Mouse (Mus musculus): Measurements from ENCODE around the gene Ccnl1. TPM values are rescaled to one million over a fixed set of nuclear protein-coding genes. Genes with fewer than 3 reads are reported as not detected.

Gene Ccnl1
- 86.0 and 114 TPM in 2 replicates for polyA plus RNA-seq (2012; rRNA removed)

DNA sequence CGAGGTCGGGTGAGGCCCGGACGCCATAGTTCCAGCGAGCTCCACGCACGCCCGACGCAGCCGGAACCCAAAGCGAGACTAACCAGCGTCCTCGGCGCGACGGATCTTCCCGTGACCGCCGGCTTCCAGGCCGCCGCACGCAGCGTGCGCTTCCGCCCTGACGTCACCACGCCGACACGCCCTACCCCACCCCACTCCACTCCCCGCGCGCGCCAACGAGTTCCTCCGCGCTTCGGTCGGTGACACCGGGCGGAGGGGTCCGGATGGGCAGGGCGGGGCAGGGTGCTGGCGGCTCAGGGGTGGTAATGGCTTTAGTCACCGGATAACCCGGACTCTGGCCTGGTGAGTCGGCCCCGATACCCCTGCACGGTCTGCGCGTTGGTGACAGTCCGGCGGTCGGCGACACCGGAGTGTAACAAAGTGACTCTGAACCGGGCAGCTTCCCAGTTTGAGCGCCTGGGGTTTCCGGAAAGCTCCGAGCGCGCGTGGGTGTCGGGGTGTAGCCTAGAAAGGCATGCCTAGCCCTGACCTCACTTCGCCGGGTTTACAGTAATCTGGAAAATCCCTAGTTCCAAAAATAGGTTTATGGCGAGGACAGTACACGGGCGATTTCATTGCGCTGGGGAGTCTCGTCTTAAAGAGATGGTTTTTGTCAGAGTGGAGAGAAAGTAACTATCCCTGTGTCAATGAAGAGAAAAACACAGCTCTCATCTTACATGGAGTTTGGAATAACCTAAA is at the start of gene Ccnl1:
Gene Ccnl1 (minus strand): TSS at position 148 of the 738 bp plus-strand sequence.
- peak; percentile 99 for DNase-seq (ENCODE audit: low spot score)

DNA sequence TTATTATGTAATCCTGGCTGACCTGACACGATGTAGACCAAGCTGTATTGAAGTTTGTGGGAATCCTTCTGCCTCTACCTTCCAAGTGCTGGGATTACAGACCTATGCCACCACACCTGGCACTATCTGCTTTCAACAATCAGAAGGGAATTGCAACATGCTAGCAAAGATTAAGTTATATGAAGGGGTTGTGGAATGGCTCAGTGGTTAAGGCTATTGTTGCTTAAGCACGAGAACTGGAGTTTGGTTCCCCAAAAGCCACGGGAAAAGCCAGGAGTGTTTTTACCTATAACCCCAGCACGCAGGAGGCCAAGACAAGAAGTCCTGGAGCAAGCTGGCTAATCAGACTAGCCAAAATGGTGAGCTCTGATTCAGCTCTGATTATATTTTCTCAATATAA is 46.9 kb upstream of the Ccnl1 start:
- no peak for DNase-seq (ENCODE audit: low spot score)

DNA sequence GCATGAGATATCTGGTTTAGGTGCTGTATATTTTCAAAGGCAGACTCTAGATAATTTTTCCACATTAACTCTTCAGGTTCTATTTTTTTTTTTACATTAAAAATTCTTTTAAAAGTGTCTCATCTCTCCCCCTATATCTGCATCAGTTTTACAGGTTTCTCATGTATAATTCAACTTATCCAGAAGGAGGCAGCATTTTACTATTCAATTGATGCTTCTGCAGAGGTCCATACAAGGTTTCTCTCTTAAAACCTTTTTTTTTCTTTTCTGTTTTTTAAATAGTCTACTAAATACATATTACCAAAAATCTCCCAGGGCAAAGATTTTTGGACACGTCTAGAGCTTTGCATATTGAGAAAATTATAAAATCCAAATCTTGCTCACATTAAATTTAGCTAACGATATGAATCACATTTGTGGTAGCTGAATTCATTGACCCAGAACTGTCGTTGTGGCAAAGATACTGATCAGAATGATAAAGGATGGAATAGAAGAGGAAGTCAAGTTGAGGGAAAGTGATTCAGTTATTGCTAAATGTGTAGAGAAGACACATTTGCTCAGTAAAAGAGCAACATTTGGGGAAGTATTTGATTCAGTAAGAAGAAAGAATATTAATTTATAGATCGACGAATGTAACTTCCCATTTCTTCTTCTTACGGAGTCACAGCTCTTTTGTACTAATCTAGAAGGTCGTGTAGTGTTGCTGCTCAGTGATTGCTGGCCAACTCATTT is 46.3 kb upstream of the Ccnl1 start:
- no peak for DNase-seq (ENCODE audit: low spot score)

DNA sequence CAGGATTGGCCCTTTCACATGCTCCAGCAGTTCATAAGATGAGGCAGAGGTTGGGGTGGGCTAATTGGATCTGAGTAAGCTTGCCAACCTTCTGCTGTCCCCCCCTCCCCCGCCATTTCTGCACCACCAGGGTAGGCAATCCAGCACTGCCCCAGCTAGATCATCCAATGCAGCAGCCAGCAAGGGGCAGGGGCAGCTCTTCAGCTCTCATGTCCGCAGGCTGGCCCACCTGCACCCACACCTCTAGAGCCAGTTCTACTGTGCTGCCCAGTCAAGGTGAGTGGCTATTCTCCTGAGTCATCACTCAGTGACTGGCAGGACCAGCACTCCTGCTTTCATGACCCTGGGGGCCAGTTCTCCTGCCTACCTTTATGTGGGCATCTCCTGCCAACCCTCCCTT is 42.4 kb upstream of the Ccnl1 start:
- no peak for DNase-seq (ENCODE audit: low spot score)

DNA sequence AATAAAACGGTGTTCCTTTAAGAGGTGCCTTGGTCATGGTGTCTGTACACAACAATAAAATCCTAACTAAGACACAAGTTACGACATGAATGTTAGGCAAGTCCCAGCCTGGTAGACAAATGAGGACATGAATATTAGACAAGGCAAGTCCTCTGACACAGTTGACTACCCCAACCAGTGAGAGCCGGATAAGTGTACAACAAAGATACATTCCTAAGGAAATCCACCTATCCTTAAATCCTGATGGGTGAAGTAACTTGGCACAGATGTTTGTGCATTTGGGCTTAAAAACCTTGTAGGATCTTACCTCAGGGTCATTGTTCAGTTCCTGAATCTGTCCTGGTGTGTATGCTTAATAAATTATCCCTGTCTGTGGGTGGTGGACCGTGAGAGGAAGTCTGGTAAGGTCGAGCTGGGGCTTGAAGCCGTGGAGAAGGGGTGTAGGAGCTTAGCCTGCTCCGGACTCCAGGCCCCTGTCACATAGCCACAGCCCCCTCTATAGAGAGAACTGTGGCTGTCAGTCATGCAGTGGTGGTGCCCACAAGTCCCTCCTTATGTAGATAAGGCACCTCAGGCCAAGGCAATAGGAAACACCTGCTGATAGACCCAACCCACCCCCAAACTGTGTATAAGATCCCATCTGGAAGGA is 39.4 kb upstream of the Ccnl1 start:
- no peak for DNase-seq (ENCODE audit: low spot score)

DNA sequence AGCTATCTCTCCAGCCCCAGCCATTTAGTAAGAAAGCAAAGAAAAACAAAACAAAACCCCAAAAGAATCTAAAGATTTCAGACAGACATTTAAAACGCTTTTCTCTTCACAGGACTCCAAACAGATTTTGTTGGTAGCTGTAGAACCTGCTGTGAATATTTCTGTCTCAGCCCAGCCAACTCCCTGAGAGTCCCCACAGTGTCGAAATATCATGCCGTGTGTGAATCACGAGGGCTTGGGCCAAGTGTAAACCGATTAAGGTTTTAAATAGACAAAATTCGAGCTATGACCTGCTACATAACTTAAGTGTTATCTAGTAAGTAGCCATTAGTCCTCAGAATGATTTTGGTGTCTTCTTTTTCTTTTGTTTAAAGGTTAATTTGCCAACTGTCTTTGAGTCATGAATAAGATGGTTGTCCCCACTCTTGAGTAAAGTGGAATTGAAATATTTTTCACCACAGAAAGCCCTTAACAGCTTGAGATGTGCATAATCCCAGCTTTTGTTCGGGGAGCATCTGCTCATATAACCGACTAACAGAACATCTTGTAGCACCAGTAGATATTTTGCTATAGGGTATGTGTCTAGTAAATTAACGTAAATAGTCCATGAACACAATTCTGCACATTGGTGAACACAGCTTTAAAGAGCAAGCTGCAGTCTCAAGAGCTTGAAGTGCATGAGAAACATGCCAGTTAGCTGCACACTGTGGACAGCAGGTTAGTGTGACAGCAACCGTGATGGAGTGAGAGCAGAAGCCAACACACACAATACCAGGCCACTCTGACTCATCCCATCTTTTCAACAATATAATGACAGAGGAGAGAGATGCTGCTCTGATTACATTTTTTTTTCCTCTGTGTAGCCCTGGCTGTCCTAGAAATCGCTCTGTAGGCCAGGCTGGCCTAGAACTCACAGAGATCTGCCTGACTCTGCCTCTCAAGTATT is 34.6 kb upstream of the Ccnl1 start:
- no peak for DNase-seq (ENCODE audit: low spot score)

DNA sequence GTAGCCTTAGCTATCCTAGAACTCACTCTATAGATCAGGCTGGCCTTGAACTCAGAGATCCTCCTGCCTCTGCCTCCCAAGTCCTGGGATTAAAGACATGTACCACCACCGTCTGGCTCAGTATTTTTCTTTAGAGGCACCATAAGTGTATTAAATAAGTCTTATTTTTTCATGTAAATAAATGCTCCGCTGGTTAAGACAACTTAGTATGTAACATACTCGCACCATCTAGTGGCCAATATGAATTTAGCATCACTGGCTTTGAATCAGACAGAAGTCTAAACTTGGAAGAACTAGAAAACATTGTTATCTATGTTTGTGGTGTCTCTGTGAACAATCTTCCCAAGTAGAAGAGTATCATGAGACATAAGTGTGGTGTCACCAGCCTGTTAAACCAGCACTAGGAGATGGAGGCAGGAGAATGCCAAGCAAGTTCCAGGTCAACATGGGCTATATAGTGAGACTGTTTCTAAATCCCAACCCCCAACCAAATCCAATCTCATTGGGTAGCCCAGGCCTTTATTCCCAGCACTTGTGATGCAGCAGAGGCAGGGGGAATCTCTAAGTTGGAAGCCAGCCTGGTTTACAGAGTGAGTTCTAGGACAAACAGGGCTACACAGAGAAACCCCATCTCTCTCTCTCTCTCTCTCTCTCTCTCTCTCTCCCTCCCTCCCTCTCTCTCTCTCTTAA is 33.1 kb upstream of the Ccnl1 start:
- no peak for DNase-seq (ENCODE audit: low spot score)

DNA sequence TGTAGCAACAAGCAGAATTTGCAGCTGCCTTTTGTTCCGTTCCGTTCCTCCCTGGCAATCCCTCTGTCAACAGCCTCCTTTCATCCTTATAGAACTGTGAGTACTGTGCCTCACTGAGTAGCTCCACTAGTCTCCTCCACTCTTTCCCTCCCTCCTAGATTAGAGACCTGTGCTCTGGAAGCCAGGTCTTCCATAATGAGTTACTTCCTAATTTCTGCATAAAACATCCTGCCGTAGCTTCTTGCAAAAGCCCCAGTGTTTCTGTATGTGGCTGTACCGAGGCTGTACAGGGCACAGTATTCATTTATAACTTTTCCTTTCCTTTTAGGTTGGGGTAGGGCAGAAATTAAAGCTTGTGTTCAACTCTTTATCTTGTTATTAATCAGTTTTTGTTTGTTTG is 32.5 kb upstream of the Ccnl1 start:
- no peak for DNase-seq (ENCODE audit: low spot score)

DNA sequence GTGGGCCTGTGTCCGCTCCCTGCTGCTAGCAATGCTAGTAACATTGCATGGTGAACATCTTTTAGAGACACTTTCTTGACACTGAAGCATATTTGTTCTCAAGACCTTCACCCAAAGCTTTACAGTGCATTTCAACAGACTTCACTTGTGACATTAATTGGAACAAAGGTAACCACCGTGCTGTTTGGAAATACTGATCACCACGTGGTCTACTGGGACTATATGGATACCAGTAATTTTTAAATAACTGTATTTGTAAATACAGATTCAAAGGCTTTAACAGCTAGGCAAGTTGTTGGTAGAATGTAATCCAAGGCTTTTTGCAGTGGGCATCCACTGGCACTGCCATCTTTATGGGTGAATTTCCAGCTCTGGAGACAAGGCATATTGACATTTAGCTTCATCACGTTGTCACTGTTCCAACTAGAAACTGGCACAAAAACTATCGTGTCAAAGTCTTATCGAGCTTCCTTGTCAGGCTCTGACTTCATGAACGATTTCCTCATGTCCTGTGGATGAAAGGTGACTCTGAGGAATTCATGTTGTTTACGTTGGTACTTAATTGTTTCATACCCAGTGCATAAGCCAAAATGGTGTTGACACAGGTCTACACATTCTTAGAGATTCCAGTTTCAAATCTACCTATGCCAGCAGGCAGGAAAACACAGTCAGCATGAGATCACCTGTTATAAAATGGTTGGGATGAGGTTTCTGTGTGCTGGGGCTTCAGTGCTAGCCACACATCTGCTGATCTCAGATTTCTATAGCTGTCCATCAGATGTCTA is 30.9 kb upstream of the Ccnl1 start:
- DNase-seq (ENCODE audit: low spot score): no peak

DNA sequence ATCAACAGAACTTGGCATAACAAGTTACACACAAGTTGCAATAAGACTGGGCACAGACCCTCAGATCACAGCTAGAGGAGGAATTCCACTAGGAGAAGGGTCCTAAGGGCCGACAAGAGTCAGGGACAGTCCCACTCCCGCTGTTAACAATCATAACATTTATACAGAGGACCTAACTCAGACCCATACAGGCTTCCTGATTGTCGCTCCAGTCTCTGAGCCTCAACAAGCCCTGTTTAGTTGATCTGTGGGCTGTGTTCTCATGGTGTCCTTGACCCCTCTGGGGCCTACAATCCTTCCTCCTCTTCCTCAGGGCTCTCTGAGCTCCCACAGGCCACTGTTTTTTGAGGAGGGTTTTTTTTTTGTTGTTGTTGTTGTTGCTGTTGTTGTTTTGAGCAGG is 18.2 kb upstream of the Ccnl1 start:
- no peak for DNase-seq (ENCODE audit: low spot score)

DNA sequence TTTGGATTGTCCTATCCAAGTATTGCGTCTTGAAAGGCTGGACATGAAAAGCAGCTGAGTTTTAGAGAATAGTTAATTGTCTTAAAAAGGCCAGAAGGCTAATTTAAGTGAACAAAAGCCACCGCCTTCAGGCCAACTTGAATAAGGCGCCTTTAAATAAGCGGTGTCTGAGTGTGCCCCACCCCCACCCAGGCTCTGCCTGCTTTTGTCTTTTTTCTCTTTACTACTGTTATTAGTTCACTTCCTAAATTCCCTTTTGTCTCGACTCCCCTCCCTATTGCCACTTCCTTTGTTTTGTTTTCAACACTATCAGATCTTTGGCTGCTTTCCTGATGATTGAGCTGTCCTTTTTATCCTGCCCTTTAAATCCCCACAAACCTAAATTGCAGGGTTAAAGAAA is 17.3 kb upstream of the Ccnl1 start:
- DNase-seq (ENCODE audit: low spot score): no peak

DNA sequence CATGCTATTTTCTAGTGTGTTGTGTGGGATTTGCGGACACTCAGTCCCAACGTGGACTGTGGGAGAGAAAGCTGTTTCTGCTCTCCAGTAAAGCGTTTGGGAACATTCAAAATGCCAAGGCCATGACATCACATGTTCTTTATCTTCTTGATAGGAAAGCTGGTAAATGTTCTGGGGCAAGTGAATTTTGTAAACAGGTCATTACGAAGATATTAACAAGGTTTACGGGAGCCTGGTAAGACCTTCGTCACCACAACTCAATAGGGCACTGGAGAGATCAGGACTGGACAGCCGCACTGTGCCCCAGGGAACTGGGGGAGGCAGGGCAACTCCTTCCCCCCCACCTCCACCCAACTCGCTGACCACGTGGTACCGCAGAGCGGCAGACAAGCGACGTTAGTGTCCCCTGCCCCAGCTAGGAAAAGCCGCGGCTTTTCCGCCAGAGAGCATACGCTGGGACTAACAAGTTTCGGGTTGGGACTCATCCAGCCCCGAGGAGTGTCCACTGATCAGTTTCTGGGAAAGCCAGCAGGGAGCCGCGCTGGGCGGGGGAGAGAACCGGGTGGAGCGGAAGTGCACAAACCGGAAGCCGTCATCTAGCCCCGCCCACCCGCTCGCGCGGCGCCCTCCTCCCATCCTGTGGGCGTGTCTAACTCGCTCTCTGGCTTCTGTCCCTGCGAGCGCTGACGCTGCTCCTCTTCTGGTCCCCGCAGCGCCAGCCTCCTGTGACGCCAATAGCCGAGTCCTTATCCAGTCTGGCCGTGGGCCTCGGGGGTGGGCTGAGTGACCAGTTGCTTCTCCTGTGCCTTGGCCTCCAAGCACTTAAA is 16.4 kb upstream of the Ccnl1 start:
- DNase-seq (ENCODE audit: low spot score): peak; percentile 95

DNA sequence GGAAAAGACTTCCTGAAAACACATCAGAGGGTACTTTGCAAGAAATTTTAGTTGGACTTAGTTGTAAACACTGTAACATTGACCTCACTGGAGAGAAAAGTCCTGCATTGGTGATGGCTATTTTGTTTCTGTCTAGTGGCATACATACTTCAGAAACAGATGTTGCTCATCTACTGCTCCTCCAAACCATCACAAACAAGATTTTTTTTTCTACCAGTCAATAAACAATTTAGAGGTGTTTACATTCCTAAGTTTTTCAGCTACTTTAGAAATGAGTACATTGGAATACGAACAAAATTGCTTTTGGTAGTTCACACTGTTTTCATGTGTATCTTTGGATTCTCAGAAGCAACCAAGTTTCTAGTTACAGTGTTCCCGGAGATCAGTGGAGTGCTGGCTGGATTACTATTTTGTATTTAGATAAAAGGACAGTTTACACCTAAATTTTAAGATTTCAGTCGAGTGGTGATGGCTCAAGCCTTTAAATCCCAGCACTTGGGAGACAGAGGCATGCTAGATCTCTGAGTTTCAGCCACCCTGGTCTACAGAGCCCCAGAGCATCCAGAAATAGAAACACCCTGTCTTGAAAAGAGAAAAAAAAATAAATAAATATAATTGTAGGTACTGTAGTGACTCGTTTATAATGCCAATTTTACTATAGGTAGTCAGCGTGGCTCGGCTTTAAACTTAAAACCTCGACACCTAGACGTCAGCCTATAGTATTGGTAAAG is 15.6 kb upstream of the Ccnl1 start:
- no peak for DNase-seq (ENCODE audit: low spot score)

DNA sequence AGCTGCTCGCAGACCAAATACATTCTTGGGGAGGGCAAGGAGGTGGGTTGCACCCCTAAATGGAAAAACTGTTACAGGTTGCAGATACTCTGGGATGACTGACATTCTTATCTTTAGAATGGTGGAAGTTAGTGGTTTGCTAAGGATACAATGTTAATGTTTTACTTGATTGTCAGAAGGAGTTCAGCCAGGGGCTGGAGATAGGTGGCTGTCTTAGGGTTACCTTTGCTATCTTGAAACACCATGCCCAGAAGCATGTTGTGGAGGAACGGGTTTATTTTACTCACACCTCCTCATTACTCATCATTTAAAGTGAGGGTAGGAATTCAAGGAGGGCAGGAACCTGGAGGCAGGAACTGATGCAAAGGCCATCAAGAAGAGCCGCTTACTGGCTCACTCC is 11.1 kb upstream of the Ccnl1 start:
- DNase-seq (ENCODE audit: low spot score): no peak

DNA sequence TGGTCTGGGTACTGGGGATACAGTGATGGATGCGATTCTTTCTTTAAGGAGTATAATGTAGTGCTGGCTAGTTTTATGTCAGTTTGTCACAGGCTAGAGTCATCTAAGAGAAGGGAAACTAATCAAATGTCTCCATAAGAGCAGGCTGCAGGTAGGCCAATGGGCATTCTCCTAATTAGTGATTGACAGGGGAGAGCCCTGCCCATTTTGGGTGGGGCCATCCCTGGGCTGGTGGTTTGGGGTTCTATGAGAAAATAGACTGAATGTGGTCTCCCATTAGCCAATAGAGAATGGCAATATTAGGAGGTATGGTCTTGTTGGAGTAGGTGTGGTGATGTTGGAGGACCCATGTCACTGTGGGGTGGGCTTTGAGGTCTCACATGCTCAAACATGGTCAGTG is 8.3 kb upstream of the Ccnl1 start:
- no peak for DNase-seq (ENCODE audit: low spot score)

DNA sequence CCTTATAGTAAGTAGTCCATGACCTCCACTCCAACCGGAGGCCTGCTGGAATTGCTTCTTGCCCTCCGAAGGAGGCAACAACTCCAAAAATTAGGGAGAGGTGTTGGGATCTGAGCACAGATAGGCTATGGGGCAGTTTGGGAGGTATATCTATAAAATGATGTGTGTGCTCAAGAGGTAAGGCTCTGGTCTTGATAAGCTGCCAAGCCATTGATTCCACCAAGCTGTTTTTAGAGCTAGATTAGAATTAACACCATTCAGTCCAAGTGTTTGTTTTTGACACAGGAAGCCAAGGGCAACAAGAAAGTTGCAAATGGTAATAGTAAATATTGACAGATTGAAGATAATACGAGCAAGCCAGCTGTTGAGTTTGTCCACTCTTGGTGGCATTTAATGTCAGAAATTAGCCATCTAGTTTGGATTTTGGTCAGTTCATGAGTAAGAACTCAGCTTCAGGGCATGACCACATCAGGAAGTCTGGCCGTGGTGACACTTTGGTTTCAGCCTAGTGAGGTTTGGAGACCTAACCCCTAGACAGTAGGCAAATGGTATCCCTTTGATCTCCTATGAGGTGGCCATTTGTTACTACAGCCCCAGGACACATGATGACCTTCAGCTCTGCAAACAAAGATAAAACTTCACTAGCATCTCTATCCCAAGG is 4.4 kb upstream of the Ccnl1 start:
- DNase-seq (ENCODE audit: low spot score): no peak

DNA sequence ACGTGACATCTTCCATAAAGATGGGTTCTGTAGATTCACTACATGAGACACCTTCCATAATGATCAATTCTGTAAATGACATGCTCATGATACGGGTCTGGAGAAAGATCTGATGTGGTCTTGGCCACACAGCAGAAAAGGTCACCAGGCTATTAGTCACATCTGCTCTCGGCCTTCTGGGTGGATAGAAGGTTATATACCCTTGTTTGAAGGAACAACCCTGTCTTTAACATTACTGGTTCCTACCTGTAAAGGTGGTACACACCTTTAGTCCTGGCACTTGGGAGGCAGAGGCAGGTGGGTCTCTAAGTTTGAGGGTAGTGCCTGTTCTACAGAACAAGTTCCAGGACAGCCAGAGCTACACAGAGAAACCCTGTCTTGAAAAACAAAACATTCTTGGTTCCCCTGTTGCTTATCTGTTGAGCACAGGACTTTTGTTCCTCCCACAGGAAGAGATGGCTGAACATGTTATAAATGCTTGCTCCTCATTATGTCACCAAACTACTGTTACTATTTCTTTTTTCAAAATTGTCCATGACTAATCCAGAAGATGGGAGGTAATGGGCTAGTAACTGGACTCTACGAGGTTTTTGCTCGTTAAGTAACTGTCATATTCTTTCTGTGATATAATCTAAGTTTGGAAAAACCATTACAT is 2.4 kb upstream of the Ccnl1 start:
- DNase-seq (ENCODE audit: low spot score): no peak

All from urinary bladder, adult 2 months (tissue).